Mouse (Mus musculus) heart, embryonic 14.5 days (tissue): ENCODE measurements around the gene Cdc37. TPM values are rescaled to one million over a fixed set of nuclear protein-coding genes. Genes with fewer than 3 reads are reported as not detected.
A peak's percentile ranks its signal among the peaks of the same experiment; 100 is the strongest.

Experiments used
- ATAC-seq: fragments of 200-750 bp; cut with Nextera tagmentation; 2 replicates; pipeline ENCODE4 v1.8.0; 2017; ENCODE audit warnings: low read depth, moderate TSS enrichment; ENCODE audit not compliant: insufficient number of reproducible peaks, insufficient read depth, low FRiP score
- H3K27ac ChIP-seq, 2 experiments: fragments of 200-500 bp in 1 of 2; fragments of 300-500 bp in 1 of 2; sonication (generic) in 1 of 2; replicated peaks in 1 of 2; 2 replicates each; pipeline ENCODE4 v1.5.1; 2012 to 2014; ENCODE audit warnings: low read depth in 2 of 2, low read length in 2 of 2, control low read depth in 1 of 2, mild to moderate bottlenecking in 1 of 2, mixed read lengths in 1 of 2; ENCODE audit not compliant: control insufficient read depth in 1 of 2, insufficient read depth in 1 of 2
- H3K27me3 ChIP-seq: fragments of 300-500 bp; sonication (generic); 2 replicates; pipeline ENCODE4 v1.6.1; 2014; ENCODE audit warnings: mild to moderate bottlenecking, low read length, control low read depth; ENCODE audit not compliant: control insufficient read depth, insufficient read depth
- H3K36me3 ChIP-seq: fragments of 300-500 bp; sonication (generic); 2 replicates; pipeline ENCODE4 v1.6.1; 2014; ENCODE audit warnings: mild to moderate bottlenecking, control low read depth, low read length, mixed read lengths; ENCODE audit not compliant: control insufficient read depth, insufficient read depth
- H3K4me1 ChIP-seq, 2 experiments: fragments of 200-500 bp in 1 of 2; fragments of 300-500 bp in 1 of 2; sonication (generic) in 1 of 2; 2 replicates each; pipeline ENCODE4 v1.6.1; 2012 to 2014; ENCODE audit warnings: low read length in 2 of 2, control low read depth in 1 of 2, mixed read lengths in 1 of 2; ENCODE audit not compliant: control insufficient read depth in 2 of 2, insufficient read depth in 2 of 2
- H3K4me2 ChIP-seq: fragments of 300-500 bp; sonication (generic); 2 replicates; pipeline ENCODE4 v1.6.1; 2014; ENCODE audit warnings: mild to moderate bottlenecking, low read length
- H3K4me3 ChIP-seq, 2 experiments: fragments of 200-500 bp in 1 of 2; fragments of 300-500 bp in 1 of 2; sonication (generic) in 1 of 2; 2 replicates each; pipeline ENCODE4 v1.5.1; 2012 to 2014; ENCODE audit warnings: low read length in 2 of 2, mild to moderate bottlenecking in 2 of 2, control low read depth in 1 of 2, low read depth in 1 of 2, moderate library complexity in 1 of 2; ENCODE audit not compliant: control insufficient read depth in 1 of 2, insufficient read depth in 1 of 2
- H3K9ac ChIP-seq: fragments of 300-500 bp; sonication (generic); 2 replicates; pipeline ENCODE4 v1.6.1; 2014; ENCODE audit warnings: mild to moderate bottlenecking, low read length
- H3K9me3 ChIP-seq: fragments of 300-500 bp; sonication (generic); 2 replicates; pipeline ENCODE4 v1.6.1; 2016; ENCODE audit warnings: low read length, control low read depth; ENCODE audit not compliant: control insufficient read depth
- WGBS: fragments of 180-500 bp; shearing (Covaris S2); extraction: QIAGEN DNeasy Blood & Tissue Kit; methylation state at CpG from one replicate; pipeline ENCODE4 v1.1.7; 2014; 5-methylcytosine and 5-hydroxymethylcytosine counted together
- polyA plus RNA-seq: library from polyadenylated mRNA; unstranded; fragments of >200 nt; fragmentation: Nextera tagmentation; extraction: Ambion mirVana; gene quantifications from 2 replicates; pipeline ENCODE4 v1.2.1, GENCODE M21; 2014

Cdc37 gene
- polyA plus RNA-seq, 1 experiment from 2014 or later: 212 TPM

DNA sequence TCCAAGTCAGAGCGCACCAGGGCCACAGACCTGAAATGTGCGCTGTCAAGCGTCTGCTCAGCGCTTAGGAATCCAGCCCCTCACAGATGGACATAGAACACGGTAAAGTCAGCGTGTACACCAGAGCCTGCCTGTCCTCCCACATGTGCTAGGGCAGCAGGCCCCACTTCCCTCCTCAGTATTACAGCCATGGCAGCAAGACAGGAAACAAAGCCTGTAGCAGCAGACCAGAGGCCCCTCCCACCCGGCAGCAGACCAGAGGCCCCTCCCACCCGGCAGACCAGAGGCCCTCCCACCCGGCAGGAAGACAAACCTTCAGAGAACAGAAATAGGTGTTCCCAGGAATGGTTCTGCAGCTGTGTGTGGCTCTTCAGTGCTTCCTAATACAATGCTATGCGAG is 3.1 kb downstream of the Cdc37 start:
- Histone ChIP-seq H3K9ac (peak overlapping the region; percentile 23; the same call in 1 of the 2 replicates), H3K27ac (peak overlapping the region in 1 of 2 experiments; percentile 48; a peak in 1 of 4 replicates), H3K4me3 (no peak overlapping the region), H3K9me3 (no peaks in the 10 kb centered on the region), H3K4me1 (peaks cover 13 to 40% of the 10 kb centered on the region in 2 experiments), H3K27me3 (no peaks in the 10 kb centered on the region), H3K36me3 (peaks cover 50% of the 10 kb centered on the region), H3K4me2 (peak overlapping the region; percentile 19)
- WGBS: 40% methylated on average over 10 of the region's 10 CpGs
- ATAC-seq: 0 out of 2 replicates have a peak, but pooled peaks have one; percentile 31

DNA sequence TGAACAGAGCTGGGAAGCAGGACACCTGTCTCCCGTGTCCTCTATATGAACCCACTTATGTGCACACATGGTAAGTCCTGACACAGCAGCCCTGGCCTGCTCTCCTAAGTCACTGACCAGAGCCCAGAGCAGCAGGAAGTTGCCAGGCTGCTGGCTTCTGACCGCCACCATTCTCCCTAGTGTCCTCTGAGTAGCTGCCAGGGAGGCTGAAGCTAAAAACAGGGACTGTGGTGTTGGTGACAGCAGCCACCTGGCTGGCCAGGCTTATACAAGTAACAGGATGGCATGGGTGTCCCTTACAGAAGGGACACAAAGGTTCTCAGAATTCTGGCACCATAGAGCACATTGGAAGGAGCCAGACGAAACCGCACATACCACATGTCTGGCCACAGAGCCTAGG is 4.4 kb downstream of the Cdc37 start:
- H3K4me1 ChIP-seq: peaks cover 13 to 40% of the 10 kb centered on the region in 2 experiments
- no peak for ATAC-seq
- H3K36me3 ChIP-seq: peaks cover 63% of the 10 kb centered on the region
- H3K27ac ChIP-seq: no peak overlapping the region
- WGBS: 82% methylated on average over 4 of the region's 4 CpGs
- no peaks in the 10 kb centered on the region for H3K27me3 ChIP-seq
- H3K9me3 ChIP-seq: no peaks in the 10 kb centered on the region
- no peak overlapping the region for H3K4me2 ChIP-seq
- no peak overlapping the region for H3K4me3 ChIP-seq
- H3K9ac ChIP-seq: no peak overlapping the region

DNA sequence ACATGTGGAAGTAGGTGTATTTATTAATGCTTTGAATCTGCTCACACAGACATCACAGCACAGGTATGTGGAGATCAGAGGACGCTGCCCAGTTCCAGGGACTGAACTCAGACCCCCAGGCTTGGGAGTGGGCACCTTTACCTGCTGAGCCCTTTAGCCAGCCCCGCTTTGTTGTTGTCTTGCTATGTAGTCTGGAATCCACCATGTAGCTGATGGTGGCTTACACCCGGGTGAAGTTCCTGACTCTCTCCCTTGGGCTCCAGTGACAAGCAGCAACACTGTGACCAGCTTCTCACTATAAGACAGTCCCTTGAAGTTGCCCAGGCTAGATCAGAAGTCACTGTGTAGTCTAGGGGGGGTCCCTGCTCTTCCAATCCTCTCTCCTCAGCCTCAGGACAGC is 5.4 kb downstream of the Cdc37 start:
- no peak overlapping the region for H3K27ac ChIP-seq
- H3K4me1 ChIP-seq: peaks cover 13 to 37% of the 10 kb centered on the region in 2 experiments
- H3K4me3 ChIP-seq: no peak overlapping the region
- no peak overlapping the region for H3K9ac ChIP-seq
- H3K36me3 ChIP-seq: peaks cover 74% of the 10 kb centered on the region
- WGBS: 92% methylated on average over 3 of the region's 3 CpGs
- H3K27me3 ChIP-seq: no peaks in the 10 kb centered on the region
- H3K9me3 ChIP-seq: no peaks in the 10 kb centered on the region
- H3K4me2 ChIP-seq: no peak overlapping the region
- no peak for ATAC-seq

DNA sequence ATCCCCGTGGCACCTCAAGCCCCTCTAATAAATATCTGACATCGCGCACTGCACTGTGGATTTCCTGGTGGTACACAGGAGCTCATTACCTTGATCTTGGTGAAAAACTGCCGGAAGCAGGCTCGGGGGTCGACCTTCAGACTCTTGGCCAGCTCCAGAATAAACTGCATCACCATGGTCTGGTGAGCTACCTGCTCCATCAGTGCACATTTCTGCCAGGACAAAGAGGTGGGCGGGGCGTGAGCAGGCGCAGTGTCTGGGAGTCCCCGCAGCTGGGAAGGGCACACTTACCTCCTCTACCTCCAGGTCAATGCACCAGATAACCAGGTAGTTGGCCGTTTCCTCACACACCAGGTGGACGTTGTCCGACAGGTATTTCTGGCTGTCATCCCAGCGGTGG is 7.9 kb downstream of the Cdc37 start:
- Histone ChIP-seq H3K4me1 (peaks cover 3 to 15% of the 10 kb centered on the region in 2 experiments), H3K4me2 (no peak overlapping the region), H3K9ac (no peak overlapping the region), H3K27me3 (no peaks in the 10 kb centered on the region), H3K4me3 (no peak overlapping the region), H3K9me3 (no peaks in the 10 kb centered on the region), H3K36me3 (peaks cover 89% of the 10 kb centered on the region), H3K27ac (no peak overlapping the region)
- ATAC-seq: no peak
- 91% methylated on average over 14 of the region's 14 CpGs for WGBS

DNA sequence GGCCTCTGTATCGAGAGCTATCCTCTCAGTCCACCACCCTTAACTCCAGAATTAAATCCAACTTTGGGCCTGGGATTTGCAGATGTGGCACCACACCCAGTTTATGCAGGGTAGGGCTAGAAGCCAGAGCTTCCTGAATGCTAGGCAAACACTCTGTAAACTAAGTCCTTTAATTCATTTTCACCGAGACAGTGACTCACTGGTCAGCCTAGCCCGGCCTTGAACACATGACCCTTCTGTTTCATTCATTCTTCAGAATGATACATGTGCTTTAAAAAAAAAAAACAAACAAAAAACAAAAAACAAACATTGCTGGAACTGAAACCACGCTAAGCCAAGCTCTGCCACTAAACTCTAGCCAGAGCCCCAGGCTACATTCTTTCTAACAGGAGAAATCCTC is 11.4 kb downstream of the Cdc37 start:
- Histone ChIP-seq H3K4me3 (no peak overlapping the region), H3K9ac (no peak overlapping the region), H3K27me3 (no peaks in the 10 kb centered on the region), H3K27ac (no peak overlapping the region), H3K9me3 (no peaks in the 10 kb centered on the region), H3K4me1 (peaks cover 0 to 7% of the 10 kb centered on the region in 2 experiments; a peak in 2 of 4 replicates), H3K36me3 (peaks cover 59% of the 10 kb centered on the region), H3K4me2 (no peak overlapping the region)
- WGBS: 71% methylated on average over 4 of the region's 4 CpGs
- ATAC-seq: no peak

DNA sequence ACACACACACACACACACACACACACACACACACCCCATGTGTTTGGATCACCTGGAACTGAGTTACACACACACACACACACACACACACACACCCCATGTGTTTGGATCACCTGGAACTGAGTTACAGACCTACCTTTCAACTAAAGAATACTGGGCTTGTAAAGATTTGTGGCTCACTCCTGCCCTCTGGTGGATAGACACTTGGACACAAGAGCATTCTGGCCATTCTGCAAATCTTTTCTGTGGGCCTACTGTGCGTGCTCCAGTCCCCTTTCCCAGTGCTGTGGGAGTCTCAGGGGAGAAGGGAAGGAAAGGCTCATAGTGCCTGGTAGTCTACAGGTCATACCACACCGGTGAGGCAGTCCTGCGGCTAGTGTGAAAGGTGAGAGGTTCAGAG is 12.6 kb downstream of the Cdc37 start:
- H3K27ac ChIP-seq: no peak overlapping the region
- WGBS: 43% methylated on average over 3 of the region's 3 CpGs
- no peak overlapping the region for H3K4me3 ChIP-seq
- no peak overlapping the region for H3K9ac ChIP-seq
- no peaks in the 10 kb centered on the region for H3K27me3 ChIP-seq
- ATAC-seq: no peak
- H3K4me1 ChIP-seq: peaks cover 0 to 7% of the 10 kb centered on the region in 2 experiments; a peak in 2 of 4 replicates
- no peak overlapping the region for H3K4me2 ChIP-seq
- H3K9me3 ChIP-seq: no peaks in the 10 kb centered on the region
- peaks cover 47% of the 10 kb centered on the region for H3K36me3 ChIP-seq

DNA sequence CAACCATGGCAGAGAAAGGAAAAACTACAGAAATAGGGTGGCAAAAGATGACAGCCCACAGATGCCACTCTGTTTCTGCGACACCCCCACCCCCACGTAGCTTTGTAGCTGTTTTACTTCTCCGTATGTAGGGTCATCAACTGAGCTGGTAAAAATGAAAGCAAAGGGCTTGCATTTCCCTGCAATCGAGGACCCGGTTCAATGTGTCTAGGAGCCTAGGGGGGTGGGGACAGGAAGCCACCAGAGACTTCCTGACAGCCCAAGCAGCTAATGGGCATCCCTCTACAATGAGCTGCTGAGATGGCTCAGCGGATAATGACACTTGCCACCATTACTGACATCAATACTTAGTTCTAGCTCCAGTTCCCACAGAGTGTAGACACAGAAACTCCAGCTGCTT is 13.4 kb downstream of the Cdc37 start:
- Histone ChIP-seq H3K9me3 (no peaks in the 10 kb centered on the region), H3K4me1 (peaks cover 0 to 7% of the 10 kb centered on the region in 2 experiments; a peak in 2 of 4 replicates), H3K4me2 (no peak overlapping the region), H3K27me3 (no peaks in the 10 kb centered on the region), H3K27ac (no peak overlapping the region), H3K9ac (no peak overlapping the region), H3K4me3 (no peak overlapping the region), H3K36me3 (peaks cover 39% of the 10 kb centered on the region)
- 85% methylated on average over 6 of the region's 6 CpGs for whole genome bisulfite sequencing
- no peak for ATAC-seq

DNA sequence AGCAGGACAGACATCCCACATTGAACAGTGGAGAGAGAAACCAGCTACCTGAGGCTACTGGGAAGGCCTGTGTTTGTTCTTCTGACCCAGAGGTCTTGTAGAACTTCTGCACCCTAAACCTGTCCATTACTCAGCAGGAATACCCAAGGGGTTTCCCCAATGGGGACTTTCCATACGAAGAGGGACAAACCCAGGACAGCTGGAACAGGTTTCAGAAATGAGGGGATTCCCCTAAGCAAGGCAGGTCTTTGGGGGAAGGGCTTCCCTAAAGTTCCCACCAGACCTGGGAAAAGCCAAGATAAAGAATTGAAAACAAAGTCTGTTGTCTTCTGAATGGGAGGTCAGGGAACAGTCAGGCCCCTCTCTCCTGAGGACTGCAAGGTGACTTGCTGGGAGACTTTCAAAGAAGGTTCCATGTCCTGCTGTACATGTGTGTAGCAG is 13.8 kb downstream of the Cdc37 start:
- H3K27ac ChIP-seq: no peak overlapping the region
- peaks cover 0 to 7% of the 10 kb centered on the region in 2 experiments; a peak in 2 of 4 replicates for H3K4me1 ChIP-seq
- H3K9ac ChIP-seq: no peak overlapping the region
- no peak for ATAC-seq
- no peaks in the 10 kb centered on the region for H3K27me3 ChIP-seq
- 55% methylated on average over 1 of the region's 1 CpGs for WGBS
- peaks cover 35% of the 10 kb centered on the region for H3K36me3 ChIP-seq
- no peak overlapping the region for H3K4me2 ChIP-seq
- H3K4me3 ChIP-seq: no peak overlapping the region
- H3K9me3 ChIP-seq: no peaks in the 10 kb centered on the region
